Mouse (Mus musculus) lung, adult 2 months (tissue): ENCODE results near the gene Neurl1b. TPM values are rescaled to one million over a fixed set of nuclear protein-coding genes. Genes with fewer than 3 reads are reported as not detected.

ENCODE experiments used
- DNase-seq: peaks from one replicate; pipeline ENCODE4 v3.0.0; 2022
- H3K4me1 ChIP-seq: fragments of 200-500 bp; 2 replicates; pipeline ENCODE4 v1.6.1; 2011; ENCODE audit warnings: low read length; ENCODE audit not compliant: control insufficient read depth, insufficient read depth
- H3K4me3 ChIP-seq: fragments of 200-500 bp; replicated peaks from 2 replicates; pipeline ENCODE3; 2011; ENCODE audit warnings: low read depth, mild to moderate bottlenecking, control low read depth, low read length; ENCODE audit errors: extremely low read depth
- CTCF ChIP-seq: fragments of 200-500 bp; IDR thresholded peaks from 2 replicates; pipeline ENCODE4 v1.5.1; 2011; ENCODE audit warnings: mild to moderate bottlenecking, low read length, control low read depth; ENCODE audit not compliant: insufficient read depth
- POLR2A ChIP-seq: fragments of 200-500 bp; IDR thresholded peaks from 2 replicates; pipeline ENCODE4 v1.6.1; 2011; ENCODE audit warnings: low read depth, mild to moderate bottlenecking, control low read depth, low read length, borderline replicate concordance; ENCODE audit errors: extremely low read depth
- WGBS: fragments of 180-500 bp; shearing (Covaris S2); methylation state at CpG from one replicate; pipeline ENCODE4 v1.1.7; 2018; 5-methylcytosine and 5-hydroxymethylcytosine counted together
- polyA plus RNA-seq: library from polyadenylated mRNA; depleted of rRNA; stranded (reverse); fragments of >200 nt; gene quantifications from 2 replicates; pipeline ENCODE4 v1.2.3, GENCODE M21; 2012

The Neurl1b gene
- polyA plus RNA-seq, 1 experiment: 14.5 TPM

DNA sequence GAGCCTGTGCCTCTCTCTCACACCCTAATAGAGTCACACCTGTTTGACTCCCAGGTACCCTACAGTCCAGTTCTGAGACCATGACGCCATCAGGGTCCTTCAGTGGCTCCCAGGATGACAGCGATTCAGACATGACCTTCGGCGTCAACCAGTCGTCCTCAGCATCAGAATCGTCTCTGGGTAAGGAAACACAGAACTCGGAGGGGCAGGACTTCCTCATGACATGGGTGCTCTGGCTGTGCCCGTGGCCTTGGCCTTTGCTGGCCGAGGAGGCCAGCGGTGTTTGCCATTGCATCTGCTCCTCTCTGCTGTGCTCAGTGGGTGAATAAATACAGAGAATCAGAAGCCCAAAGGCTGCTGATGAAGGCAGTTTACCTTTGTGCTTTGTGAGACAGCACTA is 26.4 kb downstream of the Neurl1b start:
- WGBS: 90% methylated on average over 10 of the region's 10 CpGs
- Histone ChIP-seq H3K4me3 (no peak overlapping the region), H3K4me1 (no peaks in the 10 kb centered on the region)
- no peak for DNase-seq
- no peak for TF ChIP-seq POLR2A
- TF ChIP-seq CTCF: no peak

DNA sequence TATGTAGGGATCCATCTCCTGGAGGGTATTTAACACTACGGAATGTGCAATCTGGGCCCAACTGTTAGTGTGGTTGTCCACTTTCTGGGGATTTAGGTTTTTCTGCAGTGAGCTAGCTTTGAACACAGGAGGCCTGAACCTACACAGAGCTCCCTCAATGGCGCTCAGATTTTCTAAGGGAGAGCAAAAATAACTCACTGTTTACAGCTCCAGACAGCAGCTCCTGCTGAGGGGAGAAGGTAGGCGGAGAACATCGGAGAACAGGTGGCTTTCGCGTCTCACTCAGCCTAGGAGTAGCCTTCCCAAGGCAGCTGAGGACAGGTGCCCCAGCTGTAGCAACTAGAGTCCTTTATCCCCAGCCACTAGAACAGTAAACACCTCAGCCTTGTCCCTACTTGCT is 27.6 kb downstream of the Neurl1b start:
- no peak for DNase-seq
- WGBS: 92% methylated on average over 6 of the region's 6 CpGs
- H3K4me1 ChIP-seq: no peaks in the 10 kb centered on the region
- no peak for TF ChIP-seq POLR2A
- TF ChIP-seq CTCF: no peak
- H3K4me3 ChIP-seq: no peak overlapping the region

DNA sequence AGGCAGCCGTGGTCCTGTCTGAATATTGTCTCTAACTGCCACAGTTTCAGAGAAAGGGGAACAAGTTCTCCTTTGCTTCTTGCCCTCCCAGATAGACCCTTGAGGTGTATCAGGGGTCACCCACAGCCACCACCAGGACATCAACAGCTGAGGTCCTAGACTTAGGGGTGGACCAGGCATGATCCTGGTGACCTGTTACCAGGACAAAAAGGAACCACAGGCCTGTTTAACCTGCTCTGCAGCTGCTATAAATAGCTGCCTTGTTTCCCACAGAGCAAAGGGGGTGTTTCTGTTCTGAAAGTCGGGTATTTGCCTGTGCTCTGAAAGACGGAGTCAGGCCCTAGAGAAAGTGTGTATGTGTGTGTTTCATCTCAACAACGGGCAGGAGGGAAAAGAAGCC is 29.2 kb downstream of the Neurl1b start:
- Histone ChIP-seq H3K4me1 (no peaks in the 10 kb centered on the region), H3K4me3 (no peak overlapping the region)
- TF ChIP-seq CTCF (no peak), POLR2A (no peak)
- 55% methylated on average over 4 of the region's 4 CpGs for WGBS
- DNase-seq: peak; percentile 20

DNA sequence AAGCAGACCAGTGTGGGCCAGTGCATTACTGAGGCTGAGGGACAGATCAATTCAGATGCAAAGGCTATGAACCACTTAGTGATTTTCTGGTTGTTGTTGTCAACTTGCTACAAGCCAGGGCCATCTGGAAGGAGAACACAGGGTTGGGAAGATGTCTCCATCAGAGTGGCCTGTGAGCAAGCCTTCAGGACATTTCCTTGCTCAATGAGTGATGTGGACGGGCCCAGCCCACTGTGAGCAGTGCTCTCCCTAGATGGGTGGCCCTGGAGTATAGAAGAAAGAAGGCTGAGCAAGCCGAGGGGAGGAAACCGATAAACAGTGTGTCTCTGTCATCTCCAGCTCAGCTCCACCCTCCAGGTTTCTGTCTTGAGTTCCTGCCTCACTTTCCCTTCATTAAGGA is 34.8 kb downstream of the Neurl1b start:
- DNase-seq: no peak
- Histone ChIP-seq H3K4me3 (no peak overlapping the region), H3K4me1 (peaks cover 5% of the 10 kb centered on the region)
- whole genome bisulfite sequencing: 57% methylated on average over 3 of the region's 3 CpGs
- TF ChIP-seq CTCF (no peak), POLR2A (no peak)

DNA sequence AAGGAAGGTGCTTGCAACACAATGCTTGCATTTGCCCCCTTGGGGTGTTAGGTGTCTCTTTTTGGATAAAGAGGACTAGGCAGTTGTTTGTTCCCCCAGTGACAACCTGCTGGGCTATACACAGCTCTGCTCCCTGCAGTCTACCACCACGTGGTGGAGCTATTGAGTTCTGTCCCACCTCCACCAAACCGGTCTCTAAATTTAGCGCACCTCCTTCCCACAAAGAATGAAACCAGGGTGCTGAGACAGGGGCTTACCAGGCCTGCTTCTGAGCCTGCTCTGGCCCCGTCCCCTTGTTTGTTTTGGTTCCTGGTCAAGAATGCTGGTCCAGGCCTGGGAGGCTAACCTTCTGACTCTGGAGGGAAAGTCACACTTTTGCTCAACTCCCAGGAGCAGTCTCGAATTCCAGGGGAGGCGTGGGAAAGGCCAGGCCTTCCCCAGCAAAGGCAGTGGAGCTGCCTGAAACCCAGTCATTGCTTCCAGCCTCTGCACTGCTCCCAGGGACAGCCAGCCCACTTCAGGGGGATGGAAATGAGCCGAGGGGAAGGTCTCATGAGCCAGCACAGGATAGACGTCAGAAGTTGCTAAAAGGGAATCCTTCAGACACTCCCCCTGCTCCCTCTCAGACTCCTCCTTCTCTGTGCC is 37.1 kb downstream of the Neurl1b start:
- peak; percentile 60 for DNase-seq
- peaks cover 5% of the 10 kb centered on the region for H3K4me1 ChIP-seq
- 0 out of 2 replicates have a peak, but pooled peaks have one; percentile 9 for TF ChIP-seq POLR2A
- peak; percentile 82 for TF ChIP-seq CTCF
- 23% methylated on average over 8 of the region's 8 CpGs for WGBS
- H3K4me3 ChIP-seq: no peak overlapping the region

DNA sequence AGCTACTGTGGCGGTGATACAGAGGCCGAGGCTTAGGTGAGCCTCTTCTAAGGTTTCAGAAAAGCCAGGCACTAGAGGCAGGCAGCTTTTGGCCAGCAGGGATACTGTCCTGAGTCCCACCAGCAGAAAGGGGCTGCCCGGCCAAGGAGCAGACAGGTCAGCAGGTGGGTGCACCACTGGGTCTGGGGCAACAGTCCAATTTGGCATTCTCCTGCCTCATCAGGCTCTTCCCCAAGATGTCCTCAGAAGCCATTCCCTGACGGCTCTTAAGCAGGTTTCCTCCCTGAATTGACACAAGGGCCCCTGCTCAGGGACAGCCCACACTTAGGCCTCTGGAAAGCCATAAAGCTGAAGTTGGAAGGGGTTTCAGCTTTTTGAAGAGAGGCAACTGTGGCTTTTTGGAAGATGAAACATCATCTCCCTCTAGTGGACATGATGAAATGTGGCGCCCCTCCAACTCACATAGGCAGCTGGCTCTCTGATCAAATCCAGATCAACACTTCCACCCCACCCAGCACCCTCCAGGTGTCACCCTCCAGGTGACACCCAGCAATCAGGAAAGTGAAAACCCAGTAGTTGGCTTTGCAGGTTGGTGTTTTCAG is 37.8 kb downstream of the Neurl1b start:
- peak; percentile 62 for DNase-seq
- WGBS: 61% methylated on average over 5 of the region's 5 CpGs
- H3K4me3 ChIP-seq: no peak overlapping the region
- peaks cover 5% of the 10 kb centered on the region for H3K4me1 ChIP-seq
- TF ChIP-seq POLR2A (no peak), CTCF (peak; percentile 45; the same call in 1 of the 2 replicates)

DNA sequence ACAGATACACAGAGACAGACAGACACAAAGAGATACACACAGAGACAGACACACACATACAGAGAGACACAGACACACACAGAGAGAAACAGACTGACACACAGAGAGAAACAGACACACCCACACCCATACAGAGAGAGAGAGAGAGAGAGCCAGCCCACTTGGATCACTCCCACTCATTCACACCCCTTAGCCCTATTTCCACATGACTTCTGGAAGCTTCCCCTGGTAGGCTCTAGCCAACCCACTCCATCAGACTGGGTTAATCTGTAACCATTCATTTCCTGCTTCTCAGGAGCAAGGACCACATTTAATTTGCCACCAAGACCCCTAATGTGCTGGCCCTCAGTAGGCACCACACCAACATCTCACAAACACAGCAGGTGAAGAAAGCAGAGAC is 42.9 kb downstream of the Neurl1b start:
- Histone ChIP-seq H3K4me1 (peaks cover under 1% of the 10 kb centered on the region; the same call in 1 of the 2 replicates), H3K4me3 (no peak overlapping the region)
- no peak for DNase-seq
- no peak for TF ChIP-seq POLR2A

DNA sequence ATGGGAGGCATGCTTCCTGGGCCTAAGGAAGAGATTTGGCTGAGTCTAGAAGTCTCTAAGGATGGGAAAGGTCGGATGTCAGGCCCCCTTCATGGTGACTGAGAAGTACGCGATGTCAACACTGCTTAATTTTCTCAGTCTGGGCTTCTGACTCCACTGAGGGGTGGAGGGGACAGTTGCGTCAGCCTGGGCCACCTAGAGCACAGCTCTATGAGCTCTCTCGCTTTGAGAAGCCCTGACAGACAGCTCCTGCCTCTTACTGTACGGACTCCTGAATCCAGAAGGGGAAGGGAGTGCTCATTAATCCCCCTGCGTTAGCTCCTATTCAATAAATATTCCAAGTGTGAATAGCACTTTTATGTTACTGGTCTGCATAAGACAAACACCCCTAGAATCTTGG is 43.4 kb downstream of the Neurl1b start:
- Histone ChIP-seq H3K4me1 (no peaks in the 10 kb centered on the region), H3K4me3 (no peak overlapping the region)
- TF ChIP-seq CTCF (no peak), POLR2A (no peak)
- WGBS: 68% methylated on average over 7 of the region's 7 CpGs
- DNase-seq: no peak

DNA sequence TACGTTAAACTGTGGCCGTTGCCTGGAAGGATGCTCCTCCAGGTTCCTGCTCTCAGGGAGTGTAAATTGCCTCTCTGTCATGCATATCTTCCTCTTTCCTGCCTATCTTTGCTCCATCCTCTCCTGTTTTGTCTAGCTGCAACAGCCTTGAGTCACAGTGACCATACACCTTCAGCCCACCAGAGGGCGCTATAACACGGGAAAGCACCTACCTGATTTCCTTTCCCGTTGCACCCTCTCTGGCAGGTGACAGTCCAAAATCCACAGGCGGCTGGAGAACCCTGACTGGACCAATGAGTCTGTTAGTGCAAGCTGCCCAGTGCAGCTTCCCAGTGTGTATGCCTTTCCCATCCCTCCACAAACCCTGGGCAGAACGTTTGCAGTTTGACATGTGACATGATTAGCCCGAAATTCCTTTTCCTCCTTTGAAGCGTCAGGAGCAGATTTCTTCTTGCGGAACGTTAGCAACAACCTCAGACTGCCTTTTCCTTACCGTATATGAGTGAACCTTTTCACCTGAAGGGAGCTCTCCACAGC is 48.1 kb downstream of the Neurl1b start:
- TF ChIP-seq CTCF (peak; percentile 96), POLR2A (no peak)
- peak; percentile 80 for DNase-seq
- no peak overlapping the region for H3K4me3 ChIP-seq
- H3K4me1 ChIP-seq: peaks cover 11% of the 10 kb centered on the region
- 18% methylated on average over 12 of the region's 12 CpGs for WGBS

DNA sequence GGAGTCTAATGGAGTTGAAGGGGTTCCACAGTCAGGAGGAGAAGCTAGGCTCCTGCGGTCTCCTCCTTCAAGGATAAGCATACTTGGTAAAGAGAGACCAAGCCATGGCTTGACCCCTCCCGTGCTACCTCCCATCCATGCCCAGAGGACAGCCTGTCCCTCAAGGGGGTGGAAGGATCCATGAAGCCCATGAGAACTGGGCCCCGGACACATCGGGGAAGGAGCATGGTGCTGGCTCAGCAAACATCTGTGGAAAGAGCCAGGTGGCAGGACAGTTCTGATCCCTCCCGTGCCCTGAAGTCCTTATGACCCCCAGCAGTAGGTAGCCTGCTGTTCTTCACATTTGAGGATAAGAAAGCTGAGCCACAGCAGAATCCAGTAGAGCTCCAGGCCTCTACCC is 48.8 kb downstream of the Neurl1b start:
- 91% methylated on average over 5 of the region's 5 CpGs for WGBS
- TF ChIP-seq CTCF (no peak), POLR2A (no peak)
- no peak overlapping the region for H3K4me3 ChIP-seq

DNA sequence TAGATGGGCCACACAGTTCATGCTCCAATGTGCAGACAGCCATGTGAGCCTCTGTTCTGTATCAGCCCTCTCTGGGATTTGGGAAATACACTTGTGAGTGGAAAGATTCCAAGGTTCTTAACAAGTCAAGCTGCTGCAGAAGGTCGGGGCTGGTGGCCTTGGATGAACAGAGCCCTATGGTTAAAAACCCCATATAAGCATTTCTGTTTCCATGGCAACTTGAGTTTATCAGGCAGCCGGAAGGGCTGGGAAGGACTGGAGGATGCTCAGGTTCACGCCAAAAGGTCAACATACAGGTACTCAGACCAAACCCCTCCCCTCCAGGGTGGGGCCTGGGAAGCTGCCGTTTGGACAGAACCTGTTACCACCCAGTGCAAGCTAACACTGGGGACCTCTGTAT is 49.4 kb downstream of the Neurl1b start:
- no peak overlapping the region for H3K4me3 ChIP-seq
- TF ChIP-seq CTCF (no peak), POLR2A (no peak)
- no peak for DNase-seq
- 33% methylated on average over 4 of the region's 4 CpGs for WGBS
- H3K4me1 ChIP-seq: peaks cover 11% of the 10 kb centered on the region

More for the DNA sequence above, 48.8 kb downstream of the Neurl1b start:
- peaks cover 11% of the 10 kb centered on the region for H3K4me1 ChIP-seq
- no peak for DNase-seq
